16 mouse cellular contexts compared by ENCODE assay signal in the genomic region with DNA sequence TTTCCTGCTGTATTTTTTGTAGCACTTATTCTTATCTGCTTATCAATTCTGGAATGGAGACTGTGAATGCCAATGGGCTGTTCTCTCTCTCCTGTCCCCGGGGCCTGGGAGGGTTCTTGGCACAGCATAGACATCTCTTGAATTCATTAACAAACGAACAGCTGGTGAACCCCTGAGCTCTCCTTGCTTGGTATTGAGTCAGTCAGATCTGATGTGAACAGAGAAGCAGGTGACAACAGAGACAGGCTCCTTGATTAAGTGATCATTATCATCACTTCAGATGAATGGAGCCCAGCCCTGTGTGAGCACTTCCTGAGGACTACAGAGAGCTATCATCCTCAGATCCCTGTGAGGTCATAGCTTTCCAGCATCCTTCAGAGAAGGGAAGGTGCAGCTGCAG. TPM values are rescaled to one million over a fixed set of nuclear protein-coding genes. Genes with fewer than 3 reads are reported as not detected.
DNase-seq lines count a peak whose midpoint lies in the region; ATAC-seq lines count a peak whose summit lies in the region.
"Had no signal": no experiment of that assay in that cellular context is flagged by ENCODE, and none has a peak within 500 bp of the region (broad histone marks: within the 10 kb centered on the region; RNA-seq: fewer than 3 reads in every experiment).

No protein-coding gene starts in this region.

- H3K4me3 ChIP-seq in forebrain, embryonic 15.5 days: no peak overlapping the region
- H3K4me3 ChIP-seq in forebrain, embryonic 10.5 days: no peak overlapping the region
- H3K4me3 ChIP-seq in midbrain, embryonic 14.5 days (replicated peaks; ENCODE audit: low read depth, low read length): no peak overlapping the region
- H3K4me3 ChIP-seq: heart, embryonic 13.5 days; neural tube, embryonic 12.5 days had no signal

- no peak overlapping the region for H3K27ac ChIP-seq in forebrain, embryonic 15.5 days (replicated peaks)
- no peak overlapping the region for H3K27ac ChIP-seq in forebrain, embryonic 10.5 days
- H3K27ac ChIP-seq in midbrain, embryonic 14.5 days (replicated peaks; ENCODE audit: low read depth, low read length): no peak overlapping the region
- H3K27ac ChIP-seq: heart, embryonic 13.5 days; neural tube, embryonic 12.5 days had no signal

- DNase-seq in forebrain, embryonic 10.5 days (ENCODE audit: extremely low spot score, low spot score): no peak
- peak; percentile 8 to 15 for DNase-seq in kidney, postnatal 36 days
- no peak for DNase-seq in kidney, postnatal 4 days
- peak; percentile 36 for DNase-seq in NIH3T3 (ENCODE audit: low read depth)
- DNase-seq in midbrain, embryonic 14.5 days: peak; percentile 31
- no peak for DNase-seq in urinary bladder, postnatal 14 days (ENCODE audit: low spot score)
- DNase-seq: adrenal gland, postnatal 14 days; cerebellum, adult 18-20 months; cerebellum, postnatal 36 days; lung, adult 2 months; lung, postnatal 36 days; thymus, postnatal 4 days had no signal

- no peaks in the 10 kb centered on the region for H3K36me3 ChIP-seq in forebrain, embryonic 15.5 days
- H3K36me3 ChIP-seq in forebrain, embryonic 10.5 days (replicated peaks): no peaks in the 10 kb centered on the region
- no peaks in the 10 kb centered on the region for H3K36me3 ChIP-seq in midbrain, embryonic 14.5 days (ENCODE audit: control insufficient read depth, insufficient read depth, low read length)
- H3K36me3 ChIP-seq: heart, embryonic 13.5 days; neural tube, embryonic 12.5 days had no signal

- 0 out of 2 replicates have a peak, but pooled peaks cover 3% of the 10 kb centered on the region for H3K4me1 ChIP-seq in forebrain, embryonic 15.5 days
- no peaks in the 10 kb centered on the region for H3K4me1 ChIP-seq in forebrain, embryonic 10.5 days
- H3K4me1 ChIP-seq in midbrain, embryonic 14.5 days (ENCODE audit: control insufficient read depth, insufficient read depth, low read length): no peaks in the 10 kb centered on the region
- H3K4me1 ChIP-seq: heart, embryonic 13.5 days; neural tube, embryonic 12.5 days had no signal

- peak; percentile 71 for ATAC-seq in forebrain, embryonic 15.5 days (replicated peaks)
- peak; percentile 37 for ATAC-seq in midbrain, embryonic 14.5 days (ENCODE audit: low FRiP score, low TSS enrichment)
- no peak for ATAC-seq in erythroblast, adult 5-6 weeks (replicated peaks; ENCODE audit: low FRiP score, poor library complexity, severe bottlenecking)

- WGBS in forebrain, embryonic 15.5 days: 13% methylated on average over 2 of the region's 2 CpGs
- WGBS in forebrain, embryonic 10.5 days: 62% methylated on average over 2 of the region's 2 CpGs
- 43% methylated on average over 2 of the region's 2 CpGs for WGBS in midbrain, embryonic 14.5 days

- H3K9ac ChIP-seq in forebrain, embryonic 15.5 days (replicated peaks): no peak overlapping the region
- no peak overlapping the region for H3K9ac ChIP-seq in midbrain, embryonic 14.5 days (replicated peaks; ENCODE audit: low read length)
- H3K9ac ChIP-seq: heart, embryonic 13.5 days; neural tube, embryonic 12.5 days had no signal

- no peak overlapping the region for H3K4me2 ChIP-seq in forebrain, embryonic 15.5 days (replicated peaks)
- no peak overlapping the region for H3K4me2 ChIP-seq in midbrain, embryonic 14.5 days (ENCODE audit: low read length)
- H3K4me2 ChIP-seq: heart, embryonic 13.5 days; neural tube, embryonic 12.5 days had no signal

- no peaks in the 10 kb centered on the region for H3K27me3 ChIP-seq in forebrain, embryonic 15.5 days
- H3K27me3 ChIP-seq in forebrain, embryonic 10.5 days (ENCODE audit: poor library complexity, severe bottlenecking): no peaks in the 10 kb centered on the region
- no peaks in the 10 kb centered on the region for H3K27me3 ChIP-seq in midbrain, embryonic 14.5 days (ENCODE audit: control insufficient read depth, insufficient read depth, low read length)
- H3K27me3 ChIP-seq: heart, embryonic 13.5 days; neural tube, embryonic 12.5 days had no signal

- no peaks in the 10 kb centered on the region for H3K9me3 ChIP-seq in forebrain, embryonic 15.5 days
- H3K9me3 ChIP-seq in forebrain, embryonic 10.5 days: no peaks in the 10 kb centered on the region
- no peaks in the 10 kb centered on the region for H3K9me3 ChIP-seq in midbrain, embryonic 14.5 days (ENCODE audit: control insufficient read depth, low read length)
- H3K9me3 ChIP-seq: heart, embryonic 13.5 days; neural tube, embryonic 12.5 days had no signal

RNA-seq across cellular contexts. Expression of a gene that starts 35.4 kb away (rescaled TPM):
- 55.4 and 56.3 TPM in 2 replicates for polyA plus RNA-seq in forebrain, embryonic 15.5 days (2015; fragmentation: Nextera tagmentation; extraction: Ambion mirVana)
- polyA plus RNA-seq in forebrain, embryonic 10.5 days (2016; fragmentation: Nextera tagmentation; extraction: Ambion mirVana): 88.0 and 101 TPM in 2 replicates
- 40.9 and 52.0 TPM in 2 replicates for polyA plus RNA-seq in midbrain, embryonic 14.5 days (2014; fragmentation: Nextera tagmentation; extraction: Ambion mirVana)
- 7.5 and 8.2 TPM in 2 replicates for total RNA-seq in erythroblast, adult 5-6 weeks (2015; ENCODE audit: low replicate concordance)
- total RNA-seq in erythroblast, adult 5-6 weeks (2017; ENCODE audit: low replicate concordance): 14.4 and 20.6 TPM in 2 replicates

Comparison
In these comparisons a context has a peak if more than half of its experiments do, and no peak if none do; other contexts are left out.
1. DNase-seq: peak in kidney, postnatal 36 days (2 of 2), NIH3T3 (single experiment) and midbrain, embryonic 14.5 days (single experiment); none in forebrain, embryonic 10.5 days (single experiment), kidney, postnatal 4 days (0 of 2) and urinary bladder, postnatal 14 days (single experiment).